Mouse (Mus musculus) liver, embryonic 13.5 days (tissue): ENCODE measurements around the gene Pla2g4b. TPM values are rescaled to one million over a fixed set of nuclear protein-coding genes. Genes with fewer than 3 reads are reported as not detected.

ENCODE experiments used
- ATAC-seq: fragments of 200-750 bp; cut with Nextera tagmentation; 2 replicates; pipeline ENCODE4 v1.8.0; 2017; ENCODE audit warnings: low read depth, mild to moderate bottlenecking, moderate number of reproducible peaks, moderate library complexity
- DNase-seq: peaks from one replicate; pipeline ENCODE4 v3.0.0; 2022
- H3K27ac ChIP-seq: fragments of 300-500 bp; sonication (generic); 2 replicates; pipeline ENCODE4 v1.5.1; 2015; ENCODE audit warnings: moderate library complexity, mild to moderate bottlenecking, inconsistent platforms
- H3K27me3 ChIP-seq: fragments of 300-500 bp; sonication (generic); 2 replicates; pipeline ENCODE4 v1.6.1; 2015; ENCODE audit warnings: mild to moderate bottlenecking, inconsistent platforms
- H3K36me3 ChIP-seq: fragments of 300-500 bp; sonication (generic); 2 replicates; pipeline ENCODE4 v1.6.1; 2015; ENCODE audit warnings: mild to moderate bottlenecking, inconsistent platforms
- H3K4me1 ChIP-seq: fragments of 300-500 bp; sonication (generic); replicated peaks from 2 replicates; pipeline ENCODE4 v1.6.1; 2015; ENCODE audit warnings: inconsistent platforms
- H3K4me2 ChIP-seq: fragments of 300-500 bp; sonication (generic); 2 replicates; pipeline ENCODE4 v1.6.1; 2015; ENCODE audit warnings: inconsistent platforms, mild to moderate bottlenecking, moderate library complexity
- H3K4me3 ChIP-seq: fragments of 300-500 bp; sonication (generic); replicated peaks from 2 replicates; pipeline ENCODE4 v1.5.1; 2015; ENCODE audit warnings: mild to moderate bottlenecking, inconsistent platforms
- H3K9ac ChIP-seq: fragments of 300-500 bp; sonication (generic); 2 replicates; pipeline ENCODE4 v1.6.1; 2015; ENCODE audit warnings: mild to moderate bottlenecking, inconsistent platforms
- H3K9me3 ChIP-seq: fragments of 300-500 bp; sonication (generic); replicated peaks from 2 replicates; pipeline ENCODE4 v1.6.1; 2016; ENCODE audit warnings: inconsistent platforms
- WGBS: fragments of 180-500 bp; shearing (Covaris S2); methylation state at CpG from one replicate; pipeline ENCODE4 v1.1.7; 2015; ENCODE audit not compliant: insufficient replicate concordance; 5-methylcytosine and 5-hydroxymethylcytosine counted together
- polyA plus RNA-seq: library from polyadenylated mRNA; unstranded; fragments of >200 nt; fragmentation: Nextera tagmentation; extraction: Ambion mirVana; gene quantifications from 2 replicates; pipeline ENCODE4 v1.2.1, GENCODE M21; 2015

Pla2g4b gene
- polyA plus RNA-seq = 0.14 TPM in 2 replicates

DNA sequence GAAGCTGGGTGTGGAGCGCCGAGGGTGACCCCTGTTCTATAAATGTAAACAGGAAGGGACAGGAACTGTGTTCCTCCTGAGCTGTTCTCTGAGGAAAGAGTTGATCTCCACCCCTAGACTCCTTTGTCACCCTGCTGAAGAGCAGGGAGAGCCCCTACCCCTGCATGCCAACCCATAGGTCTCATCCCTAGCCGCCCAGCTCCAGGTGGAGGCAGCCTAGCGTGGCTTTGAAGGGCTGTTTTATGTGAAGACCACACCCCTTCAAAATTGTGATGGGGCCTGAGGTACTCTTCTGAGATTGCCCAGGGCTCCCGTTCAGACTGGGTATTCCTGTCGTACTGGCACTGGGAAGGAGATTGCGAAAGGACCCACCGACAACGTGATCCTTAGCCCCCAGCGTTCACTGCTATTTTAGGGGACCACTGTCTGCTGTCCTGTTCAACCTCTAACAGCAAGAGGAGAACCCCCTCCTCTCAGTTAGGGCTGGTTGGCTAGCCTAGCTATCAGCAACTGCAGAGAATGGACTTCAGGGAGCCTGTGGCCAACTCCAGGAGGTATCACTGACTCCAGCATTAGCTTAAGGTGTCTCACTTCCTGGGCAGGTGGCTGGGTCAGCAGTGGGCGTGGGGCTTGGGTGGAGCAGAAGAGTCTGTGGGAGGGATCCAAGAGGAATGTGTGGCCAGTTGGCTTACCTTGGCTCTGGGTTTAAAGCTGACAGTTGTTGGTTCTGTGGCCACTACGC, at the start of gene Pla2g4b:
Gene Pla2g4b, plus strand, starts transcription at position 692 of the 742 bp plus-strand sequence.
- Histone ChIP-seq H3K36me3 (peaks cover 27% of the 10 kb centered on the region), H3K4me1 (peaks cover 33% of the 10 kb centered on the region), H3K27me3 (no peaks in the 10 kb centered on the region), H3K9ac (no peak within 1 kb of the TSS), H3K27ac (no peak within 1 kb of the TSS), H3K4me3 (no peak within 1 kb of the TSS), H3K4me2 (no peak within 1 kb of the TSS), H3K9me3 (no peaks in the 10 kb centered on the region)
- DNase-seq (no peak), ATAC-seq (no peak)
- 82% methylated on average over 12 of the region's 12 CpGs for WGBS

DNA sequence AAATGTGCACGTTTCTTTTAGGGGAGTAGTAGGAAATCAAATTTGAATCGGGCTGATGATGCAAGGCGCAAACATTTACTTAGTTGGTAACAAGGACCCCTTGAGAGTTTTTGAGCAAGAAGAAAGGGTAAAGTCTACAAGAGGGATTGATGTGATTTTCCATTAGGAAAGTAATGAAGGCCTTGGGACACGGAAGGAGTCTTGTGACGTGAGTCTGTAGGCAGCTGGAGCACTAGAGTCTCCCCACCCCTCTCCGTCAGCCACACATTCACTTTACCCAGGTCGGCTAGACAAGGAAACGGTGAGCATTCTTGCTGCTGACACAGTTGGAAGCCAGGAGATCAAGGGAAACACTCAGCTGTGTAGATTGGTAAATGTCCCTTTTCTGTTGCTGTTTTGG, 47.3 kb upstream of the Pla2g4b start:
- H3K27ac ChIP-seq = no peak overlapping the region
- DNase-seq = no peak
- H3K36me3 ChIP-seq = no peaks in the 10 kb centered on the region; the same call in 1 of the 2 replicates
- H3K9ac ChIP-seq = no peak overlapping the region
- 71% methylated on average over 8 of the region's 8 CpGs for WGBS
- no peaks in the 10 kb centered on the region for H3K9me3 ChIP-seq
- H3K4me3 ChIP-seq = no peak overlapping the region
- no peak for ATAC-seq
- H3K4me2 ChIP-seq = no peak overlapping the region
- no peaks in the 10 kb centered on the region for H3K4me1 ChIP-seq
- no peaks in the 10 kb centered on the region for H3K27me3 ChIP-seq

DNA sequence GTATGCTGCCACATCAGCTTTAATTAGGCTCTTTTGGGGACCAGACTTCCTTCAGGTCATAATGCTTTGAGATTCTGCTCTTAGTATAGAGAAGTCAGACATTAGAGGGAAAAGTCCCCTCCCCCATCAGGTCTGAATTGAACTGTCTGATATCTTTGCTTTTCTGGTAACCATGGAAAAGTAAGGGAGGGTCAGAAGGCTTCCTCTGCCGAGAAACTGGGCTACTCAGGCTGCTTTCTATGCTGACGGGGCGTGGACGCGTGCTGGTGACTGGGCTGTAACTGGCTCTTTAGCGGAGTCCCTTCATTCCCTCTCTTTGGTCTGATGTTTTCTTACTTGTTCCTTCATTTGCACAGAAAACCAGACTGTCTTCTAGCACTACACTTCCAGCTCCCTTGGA, 46.8 kb upstream of the Pla2g4b start:
- H3K4me3 ChIP-seq = no peak overlapping the region

DNA sequence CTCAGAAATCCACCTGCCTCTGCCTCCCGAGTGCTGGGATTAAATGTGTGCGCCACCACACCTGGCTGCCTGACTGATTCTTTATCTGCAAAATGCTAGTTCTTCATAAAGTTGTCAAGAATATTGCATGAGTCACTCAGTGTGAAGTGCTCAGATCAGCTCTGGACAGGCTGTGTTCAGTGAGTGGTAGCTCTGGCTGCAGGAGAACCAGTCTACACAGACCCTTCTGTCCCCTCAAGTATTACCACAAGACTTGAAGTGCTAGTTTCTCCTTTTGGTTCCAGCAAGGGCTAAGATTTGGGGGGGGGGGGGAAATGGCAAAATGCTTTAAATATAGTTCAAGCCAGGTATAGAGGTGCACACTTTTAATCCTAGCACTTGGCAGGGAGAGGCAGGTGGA, 45.8 kb upstream of the Pla2g4b start:
- Histone ChIP-seq H3K4me2 (no peak overlapping the region), H3K27ac (no peak overlapping the region), H3K9me3 (no peaks in the 10 kb centered on the region), H3K27me3 (no peaks in the 10 kb centered on the region), H3K4me1 (no peaks in the 10 kb centered on the region), H3K9ac (no peak overlapping the region), H3K4me3 (no peak overlapping the region), H3K36me3 (no peaks in the 10 kb centered on the region)
- no peak for DNase-seq
- no peak for ATAC-seq
- 75% methylated on average over 2 of the region's 2 CpGs for WGBS

More for the DNA sequence above, 46.8 kb upstream of the Pla2g4b start:
- Histone ChIP-seq H3K27me3 (no peaks in the 10 kb centered on the region), H3K36me3 (no peaks in the 10 kb centered on the region; the same call in 1 of the 2 replicates), H3K27ac (no peak overlapping the region), H3K4me1 (no peaks in the 10 kb centered on the region), H3K9me3 (no peaks in the 10 kb centered on the region), H3K9ac (no peak overlapping the region), H3K4me2 (no peak overlapping the region)
- DNase-seq (no peak), ATAC-seq (no peak)
- 60% methylated on average over 6 of the region's 6 CpGs for WGBS

DNA sequence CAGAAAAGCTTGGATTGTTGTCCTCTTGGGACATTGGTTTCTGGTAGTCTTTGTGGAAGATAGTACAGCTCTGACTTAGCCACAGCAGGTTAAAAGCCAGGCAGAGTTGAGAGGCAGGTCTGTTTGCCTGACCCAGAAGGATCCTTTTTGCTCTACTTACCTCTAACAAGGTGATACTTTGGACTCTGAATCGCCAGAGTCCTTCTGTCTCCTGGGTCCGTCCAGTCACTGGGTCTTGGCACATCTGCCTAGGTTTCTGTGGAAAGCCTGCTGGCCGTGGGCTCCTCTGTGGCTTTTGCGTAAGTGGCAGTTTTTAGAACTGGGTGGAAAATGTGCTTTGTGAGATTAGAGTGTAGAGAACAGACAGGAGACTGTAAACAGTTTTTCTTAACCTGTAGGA, 44.3 kb upstream of the Pla2g4b start:
- Histone ChIP-seq H3K9ac (no peak overlapping the region), H3K27ac (no peak overlapping the region), H3K36me3 (no peaks in the 10 kb centered on the region), H3K27me3 (no peaks in the 10 kb centered on the region), H3K4me3 (no peak overlapping the region), H3K4me1 (no peaks in the 10 kb centered on the region), H3K9me3 (no peaks in the 10 kb centered on the region), H3K4me2 (no peak overlapping the region)
- no peak for ATAC-seq
- DNase-seq = no peak
- WGBS = 62% methylated on average over 4 of the region's 4 CpGs

DNA sequence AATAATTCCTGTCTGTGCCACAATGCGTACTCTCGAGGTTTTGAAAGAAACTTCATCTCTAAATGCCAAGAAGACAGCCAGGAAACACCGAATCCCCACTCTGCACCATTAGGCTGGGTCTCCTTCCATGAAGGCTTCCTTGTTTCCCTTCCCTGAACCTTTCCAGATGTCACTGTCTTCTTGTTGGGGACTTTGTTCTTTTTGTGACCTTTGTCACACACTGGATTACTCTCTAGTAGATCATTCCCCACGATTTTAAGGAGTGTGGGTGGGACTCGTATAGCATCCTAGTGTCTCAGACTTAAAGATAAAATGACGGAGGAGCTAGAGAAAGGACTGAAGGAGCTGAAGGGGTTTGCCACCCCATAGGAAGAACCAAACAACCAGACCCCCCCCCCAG, 42.3 kb upstream of the Pla2g4b start:
- 72% methylated on average over 6 of the region's 6 CpGs for WGBS

DNA sequence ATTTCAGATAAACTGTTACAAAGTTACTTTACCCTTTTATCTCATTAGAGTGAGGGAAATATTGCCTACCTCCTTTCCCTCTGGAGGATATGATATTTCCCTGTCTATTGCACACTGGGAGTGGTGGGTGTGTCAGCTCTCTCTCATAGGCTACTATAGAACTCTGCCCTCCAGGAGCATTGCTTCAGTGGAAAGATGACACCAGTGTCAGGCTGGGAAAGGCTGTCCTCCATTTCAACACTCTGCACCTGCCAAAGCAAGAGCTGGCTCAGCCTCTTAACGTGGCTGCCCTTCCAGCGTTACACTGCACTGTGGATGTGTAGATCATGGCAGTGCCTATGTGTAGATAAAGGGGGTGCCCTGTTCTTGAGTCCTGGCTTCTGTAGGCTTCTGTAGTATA, 40.9 kb upstream of the Pla2g4b start:
- H3K9ac ChIP-seq = no peak overlapping the region
- H3K4me3 ChIP-seq = no peak overlapping the region
- no peaks in the 10 kb centered on the region for H3K36me3 ChIP-seq
- ATAC-seq (no peak), DNase-seq (no peak)
- no peaks in the 10 kb centered on the region for H3K9me3 ChIP-seq
- H3K27me3 ChIP-seq = no peaks in the 10 kb centered on the region
- no peak overlapping the region for H3K27ac ChIP-seq
- 70% methylated on average over 2 of the region's 2 CpGs for WGBS
- H3K4me1 ChIP-seq = 0 out of 2 replicates have a peak, but pooled peaks cover 8% of the 10 kb centered on the region
- no peak overlapping the region for H3K4me2 ChIP-seq

More for the DNA sequence above, 42.3 kb upstream of the Pla2g4b start:
- Histone ChIP-seq H3K9me3 (no peaks in the 10 kb centered on the region), H3K4me1 (0 out of 2 replicates have a peak, but pooled peaks cover 8% of the 10 kb centered on the region), H3K4me3 (no peak overlapping the region), H3K36me3 (no peaks in the 10 kb centered on the region), H3K27ac (no peak overlapping the region), H3K27me3 (no peaks in the 10 kb centered on the region), H3K4me2 (no peak overlapping the region), H3K9ac (no peak overlapping the region)
- DNase-seq = no peak
- ATAC-seq = no peak

DNA sequence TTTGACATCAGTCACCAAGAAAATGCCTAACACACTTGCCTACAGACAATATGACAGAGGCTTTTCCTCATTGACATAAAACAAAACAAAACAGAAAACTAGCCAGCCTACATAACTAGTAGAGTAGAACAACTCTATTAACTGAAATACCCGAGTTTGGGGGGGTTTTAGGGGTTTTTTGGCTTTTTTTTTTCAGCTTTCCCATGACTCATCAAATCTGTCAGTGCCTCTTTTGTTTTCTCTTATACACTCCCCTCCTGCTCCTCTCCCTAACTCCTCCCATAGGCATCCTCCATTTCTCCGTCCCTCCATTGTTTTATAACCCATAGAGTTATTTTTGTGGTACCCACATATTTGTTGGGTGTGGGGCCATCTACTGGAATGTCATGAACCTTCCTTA, 39.7 kb upstream of the Pla2g4b start:
- no peak overlapping the region for H3K9ac ChIP-seq
- H3K27me3 ChIP-seq = no peaks in the 10 kb centered on the region
- no peak overlapping the region for H3K27ac ChIP-seq
- no peaks in the 10 kb centered on the region for H3K9me3 ChIP-seq
- no peak for DNase-seq
- no peak for ATAC-seq
- WGBS = 46% methylated on average over 2 of the region's 2 CpGs
- H3K4me1 ChIP-seq = 0 out of 2 replicates have a peak, but pooled peaks cover 8% of the 10 kb centered on the region
- no peaks in the 10 kb centered on the region for H3K36me3 ChIP-seq
- H3K4me2 ChIP-seq = no peak overlapping the region
- H3K4me3 ChIP-seq = no peak overlapping the region

DNA sequence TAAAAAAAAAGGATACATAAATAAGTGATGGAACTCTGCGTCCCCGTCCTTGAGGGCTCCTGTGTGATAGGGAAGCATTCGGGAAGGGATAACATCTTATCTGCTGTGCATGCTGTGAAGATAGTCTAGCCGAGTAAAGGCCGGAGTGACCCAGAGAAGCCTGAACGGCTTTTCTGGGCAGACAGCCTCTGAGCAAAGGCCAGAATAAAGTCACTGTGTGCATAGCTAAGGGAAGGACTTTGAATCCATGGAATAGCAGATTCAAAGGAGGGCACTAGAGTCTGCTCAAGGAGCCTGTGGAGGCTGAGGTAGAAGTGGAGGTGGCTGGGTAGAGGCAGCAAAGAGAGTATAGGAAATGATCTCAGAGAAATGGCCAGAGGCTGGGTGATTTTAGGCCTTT, 38.4 kb upstream of the Pla2g4b start:
- Histone ChIP-seq H3K9ac (no peak overlapping the region), H3K27ac (no peak overlapping the region), H3K9me3 (no peaks in the 10 kb centered on the region), H3K36me3 (no peaks in the 10 kb centered on the region), H3K27me3 (no peaks in the 10 kb centered on the region), H3K4me3 (no peak overlapping the region), H3K4me2 (no peak overlapping the region), H3K4me1 (0 out of 2 replicates have a peak, but pooled peaks cover 8% of the 10 kb centered on the region)
- ATAC-seq (no peak), DNase-seq (no peak)
- 62% methylated on average over 6 of the region's 6 CpGs for WGBS

DNA sequence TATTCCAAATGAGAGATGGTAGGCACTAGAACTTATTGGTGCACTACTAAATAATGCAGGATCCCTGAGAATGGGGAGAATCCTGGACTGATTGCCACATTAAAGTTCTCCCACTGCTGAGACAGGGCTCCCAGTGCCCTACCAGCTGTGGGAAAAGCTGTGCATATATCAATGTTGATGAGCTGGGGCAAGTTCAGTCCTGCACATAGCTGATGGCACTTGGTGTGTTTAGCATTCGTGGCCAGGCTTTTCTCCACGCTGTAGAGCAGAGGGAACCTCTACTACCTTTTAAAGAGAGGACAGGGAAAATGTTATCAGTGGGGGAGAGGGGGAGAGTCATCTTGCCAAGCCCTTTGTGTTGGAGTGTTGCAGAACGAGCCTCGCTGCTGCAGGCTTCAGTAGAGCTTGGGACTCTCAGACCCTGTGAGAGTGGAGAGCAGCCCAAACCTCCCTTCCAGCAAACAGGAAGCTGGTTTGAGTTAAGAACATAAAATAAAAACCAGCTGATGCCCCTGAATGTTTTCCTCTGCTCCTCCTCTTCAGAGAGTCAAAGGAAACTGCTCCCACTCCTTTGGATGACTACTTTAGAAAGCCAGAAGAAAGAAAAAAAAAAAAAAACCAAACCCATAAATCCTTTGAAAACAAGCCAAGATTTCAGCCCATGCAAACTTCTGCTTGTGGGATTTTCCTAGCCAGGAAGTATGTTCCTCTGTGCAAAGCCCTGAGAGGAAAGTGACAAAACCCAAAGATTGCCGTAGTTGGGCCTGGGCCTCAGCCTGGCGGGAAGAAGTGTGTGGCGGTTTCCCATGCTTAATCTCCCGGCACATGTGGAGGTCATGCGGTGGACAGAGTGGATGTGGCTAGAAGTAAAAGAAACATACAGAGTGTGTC, 37.6 kb upstream of the Pla2g4b start:
- ATAC-seq (no peak), DNase-seq (no peak)
- Histone ChIP-seq H3K4me3 (no peak overlapping the region), H3K36me3 (no peaks in the 10 kb centered on the region), H3K9me3 (no peaks in the 10 kb centered on the region), H3K27ac (0 out of 2 replicates have a peak overlapping the region, but pooled peaks have one; percentile 21), H3K27me3 (no peaks in the 10 kb centered on the region), H3K9ac (no peak overlapping the region), H3K4me1 (peaks cover 10% of the 10 kb centered on the region; the same call in 1 of the 2 replicates), H3K4me2 (no peak overlapping the region)
- 46% methylated on average over 9 of the region's 9 CpGs for WGBS

DNA sequence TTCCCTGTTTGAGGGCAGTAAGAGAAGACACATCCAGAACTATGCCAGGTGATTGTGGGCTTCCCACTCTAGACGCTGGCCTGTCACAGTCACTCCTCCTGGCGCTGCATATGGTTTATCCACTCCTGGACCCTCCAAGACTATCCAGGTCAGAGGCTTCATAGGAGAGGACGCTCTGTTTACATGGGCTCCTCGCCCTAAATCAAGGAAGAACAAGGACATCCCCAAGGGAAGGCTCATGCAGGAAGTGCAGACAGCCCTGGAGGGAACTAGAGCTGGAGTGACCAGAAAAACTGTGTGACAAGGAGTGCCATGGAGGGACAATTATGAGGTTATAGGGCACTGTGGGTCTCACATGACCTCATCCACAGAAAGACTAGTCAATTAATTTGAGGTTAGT, 35.9 kb upstream of the Pla2g4b start:
- Histone ChIP-seq H3K9ac (no peak overlapping the region), H3K27ac (no peak overlapping the region), H3K36me3 (no peaks in the 10 kb centered on the region), H3K4me2 (no peak overlapping the region), H3K9me3 (no peaks in the 10 kb centered on the region), H3K27me3 (no peaks in the 10 kb centered on the region), H3K4me1 (peaks cover 18% of the 10 kb centered on the region), H3K4me3 (no peak overlapping the region)
- DNase-seq (no peak), ATAC-seq (no peak)
- 67% methylated on average over 4 of the region's 4 CpGs for WGBS
